Mouse (Mus musculus): ENCODE measurements at regions not wholly inside any gene's neighbourhood (a gene's known extent, or its start where the extent isn't known, plus 50 kb on each side); places are given as distances from the start of the nearest gene placed in this dataset.

DNA sequence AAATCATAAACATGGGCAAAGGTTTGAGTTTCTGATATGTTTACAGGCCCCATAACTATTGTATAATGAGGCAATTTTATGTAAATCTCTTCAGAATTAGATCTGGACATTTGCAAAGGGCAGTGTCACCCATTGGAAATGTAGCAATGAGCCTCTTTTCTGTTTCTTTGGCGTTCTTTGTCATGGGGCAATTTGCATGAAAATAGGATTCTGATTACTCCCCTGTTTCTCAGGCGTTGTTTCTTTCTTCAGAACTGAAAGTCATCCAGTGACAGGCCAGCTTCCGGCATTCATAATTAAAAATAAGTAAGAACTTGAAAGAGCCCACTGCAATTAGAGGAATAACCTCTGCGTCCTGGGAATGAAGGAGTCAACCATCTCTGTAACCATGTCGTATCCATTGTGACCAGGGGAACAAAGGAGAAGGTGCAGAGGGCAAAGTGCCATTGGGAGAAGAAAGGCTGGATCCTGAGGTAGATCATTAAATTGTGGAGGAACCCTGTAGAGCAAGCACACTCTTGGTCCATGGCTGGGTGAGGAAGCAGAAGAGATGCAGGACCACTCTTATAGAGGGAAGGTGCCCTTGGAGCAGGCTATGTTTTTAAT lies 690.8 kb upstream of the Tenm4 start:
- TF ChIP-seq CTCF (IDR thresholded peaks at IDR 0.05; ENCODE audit: low read depth) (no peak), EP300 (IDR thresholded peaks at IDR 0.05; ENCODE audit: low read depth) (no peak)
